14 mouse cellular contexts compared by ENCODE assay signal in the genomic region with DNA sequence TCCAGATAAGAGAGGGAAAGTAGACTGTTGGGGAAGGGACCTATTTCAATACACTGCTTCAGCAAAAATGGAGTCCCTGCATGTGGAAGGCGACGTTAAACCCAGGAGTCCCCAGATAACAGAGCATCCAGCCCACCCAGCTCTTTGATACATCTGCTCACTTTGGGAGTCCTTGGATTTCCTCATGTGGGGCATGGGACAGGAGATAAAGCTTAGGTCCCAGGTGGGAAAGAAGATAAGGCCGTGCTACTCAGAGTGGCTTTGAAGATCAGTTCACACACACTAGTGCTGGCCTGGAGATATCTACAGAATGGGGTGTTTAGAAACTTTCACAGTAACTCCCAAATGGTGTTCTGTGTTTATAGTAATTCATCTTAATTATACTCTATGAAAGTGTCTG. TPM values are rescaled to one million over a fixed set of nuclear protein-coding genes. Genes with fewer than 3 reads are reported as not detected.
A peak's percentile ranks its signal among the peaks of the same experiment; 100 is the strongest.
DNase-seq lines count a peak whose midpoint lies in the region; ATAC-seq lines count a peak whose summit lies in the region.
"Had no signal": no experiment of that assay in that cellular context is flagged by ENCODE, and none has a peak within 500 bp of the region (broad histone marks: within the 10 kb centered on the region; RNA-seq: fewer than 3 reads in every experiment).

No protein-coding gene starts in this region.

- H3K9ac ChIP-seq in kidney, embryonic 15.5 days: no peak overlapping the region
- H3K9ac ChIP-seq in liver, embryonic 12.5 days: peak overlapping the region; percentile 51; the same call in 1 of the 2 replicates
- no peak overlapping the region for H3K9ac ChIP-seq in midbrain, embryonic 14.5 days (replicated peaks; ENCODE audit: low read length)
- H3K9ac ChIP-seq: forebrain, embryonic 12.5 days; neural tube, embryonic 15.5 days had no signal

- H3K4me3 ChIP-seq in kidney, embryonic 15.5 days (replicated peaks): no peak overlapping the region
- H3K4me3 ChIP-seq in liver, embryonic 12.5 days: no peak overlapping the region
- H3K4me3 ChIP-seq in hindbrain, embryonic 10.5 days: no peak overlapping the region
- no peak overlapping the region for H3K4me3 ChIP-seq in midbrain, embryonic 10.5 days
- H3K4me3 ChIP-seq in midbrain, embryonic 14.5 days (replicated peaks; ENCODE audit: low read depth, low read length): no peak overlapping the region
- H3K4me3 ChIP-seq: forebrain, embryonic 12.5 days; gastrocnemius, adult 2 months; neural tube, embryonic 15.5 days had no signal

- H3K27ac ChIP-seq in kidney, embryonic 15.5 days: no peak overlapping the region
- peak overlapping the region; percentile 94 for H3K27ac ChIP-seq in liver, embryonic 12.5 days
- no peak overlapping the region for H3K27ac ChIP-seq in hindbrain, embryonic 10.5 days
- no peak overlapping the region for H3K27ac ChIP-seq in midbrain, embryonic 10.5 days (replicated peaks)
- no peak overlapping the region for H3K27ac ChIP-seq in midbrain, embryonic 14.5 days (replicated peaks; ENCODE audit: low read depth, low read length)
- H3K27ac ChIP-seq: forebrain, embryonic 12.5 days; gastrocnemius, adult 2 months; neural tube, embryonic 15.5 days had no signal

- no peaks in the 10 kb centered on the region for H3K9me3 ChIP-seq in kidney, embryonic 15.5 days (replicated peaks)
- no peaks in the 10 kb centered on the region for H3K9me3 ChIP-seq in liver, embryonic 12.5 days (replicated peaks)
- no peaks in the 10 kb centered on the region for H3K9me3 ChIP-seq in hindbrain, embryonic 10.5 days
- no peaks in the 10 kb centered on the region for H3K9me3 ChIP-seq in midbrain, embryonic 10.5 days (replicated peaks)
- H3K9me3 ChIP-seq in midbrain, embryonic 14.5 days (ENCODE audit: control insufficient read depth, low read length): no peaks in the 10 kb centered on the region
- H3K9me3 ChIP-seq: forebrain, embryonic 12.5 days; neural tube, embryonic 15.5 days had no signal

- no peak for DNase-seq in kidney, postnatal 25 days
- DNase-seq in c-Kit-positive CD71-positive TER-119-negative erythroid progenitor cells, embryonic 14.5 days (ENCODE audit: low read depth): peak; percentile 97
- peak; percentile 64 to 82 for DNase-seq in spleen, postnatal 36 days (ENCODE audit: low spot score in 2 of 2)
- no peak for DNase-seq in hindbrain, embryonic 10.5 days (ENCODE audit: low spot score)
- DNase-seq in midbrain, embryonic 10.5 days (ENCODE audit: low spot score): no peak
- no peak for DNase-seq in midbrain, embryonic 14.5 days
- DNase-seq: adrenal gland, adult 8-10 months; cerebellum, adult 11 months; gastrocnemius, adult 2 months had no signal

- no peaks in the 10 kb centered on the region for H3K36me3 ChIP-seq in kidney, embryonic 15.5 days
- H3K36me3 ChIP-seq in liver, embryonic 12.5 days: no peaks in the 10 kb centered on the region
- H3K36me3 ChIP-seq in hindbrain, embryonic 10.5 days: no peaks in the 10 kb centered on the region
- H3K36me3 ChIP-seq in midbrain, embryonic 10.5 days: no peaks in the 10 kb centered on the region
- no peaks in the 10 kb centered on the region for H3K36me3 ChIP-seq in midbrain, embryonic 14.5 days (ENCODE audit: control insufficient read depth, insufficient read depth, low read length)
- H3K36me3 ChIP-seq: forebrain, embryonic 12.5 days; neural tube, embryonic 15.5 days had no signal

- peak; percentile 74 for ATAC-seq in kidney, embryonic 15.5 days (replicated peaks; ENCODE audit: low FRiP score)
- ATAC-seq in liver, embryonic 12.5 days: peak; percentile 95
- no peak for ATAC-seq in midbrain, embryonic 14.5 days (ENCODE audit: low FRiP score, low TSS enrichment)
- ATAC-seq: hindbrain, embryonic 16.5 days had no signal

- 80% methylated on average over 3 of the region's 3 CpGs for WGBS in kidney, embryonic 15.5 days
- 13% methylated on average over 3 of the region's 3 CpGs for WGBS in liver, embryonic 12.5 days (ENCODE audit: insufficient replicate concordance)
- 80% methylated on average over 3 of the region's 3 CpGs for WGBS in hindbrain, embryonic 10.5 days
- WGBS in midbrain, embryonic 10.5 days: 76% methylated on average over 3 of the region's 3 CpGs
- 74% methylated on average over 3 of the region's 3 CpGs for WGBS in midbrain, embryonic 14.5 days

- H3K4me2 ChIP-seq in kidney, embryonic 15.5 days: no peak overlapping the region
- H3K4me2 ChIP-seq in liver, embryonic 12.5 days: peak overlapping the region; percentile 49
- no peak overlapping the region for H3K4me2 ChIP-seq in midbrain, embryonic 14.5 days (ENCODE audit: low read length)
- H3K4me2 ChIP-seq: forebrain, embryonic 12.5 days; neural tube, embryonic 15.5 days had no signal

- H3K4me1 ChIP-seq in kidney, embryonic 15.5 days: peaks cover 27% of the 10 kb centered on the region
- peaks cover 72% of the 10 kb centered on the region for H3K4me1 ChIP-seq in liver, embryonic 12.5 days
- peaks cover 26% of the 10 kb centered on the region for H3K4me1 ChIP-seq in hindbrain, embryonic 10.5 days (replicated peaks)
- H3K4me1 ChIP-seq in midbrain, embryonic 10.5 days: peaks cover 28% of the 10 kb centered on the region
- H3K4me1 ChIP-seq in midbrain, embryonic 14.5 days (ENCODE audit: control insufficient read depth, insufficient read depth, low read length): peaks cover 14% of the 10 kb centered on the region

- peaks cover 72% of the 10 kb centered on the region for H3K27me3 ChIP-seq in kidney, embryonic 15.5 days
- H3K27me3 ChIP-seq in liver, embryonic 12.5 days (replicated peaks): peaks cover 40% of the 10 kb centered on the region
- peaks cover 47% of the 10 kb centered on the region for H3K27me3 ChIP-seq in hindbrain, embryonic 10.5 days (ENCODE audit: insufficient read depth, poor library complexity, severe bottlenecking)
- H3K27me3 ChIP-seq in midbrain, embryonic 10.5 days (ENCODE audit: low read depth, poor library complexity, severe bottlenecking): peaks cover 55% of the 10 kb centered on the region
- H3K27me3 ChIP-seq in midbrain, embryonic 14.5 days (ENCODE audit: control insufficient read depth, insufficient read depth, low read length): 0 out of 2 replicates have a peak, but pooled peaks cover 11% of the 10 kb centered on the region

RNA-seq across cellular contexts. Expression of gene Reln, which starts 3.9 kb away (rescaled TPM):
- polyA plus RNA-seq in kidney, embryonic 15.5 days (2015; fragmentation: Nextera tagmentation; extraction: Ambion mirVana): 12.4 and 13.0 TPM in 2 replicates
- polyA plus RNA-seq in liver, embryonic 12.5 days (2016; fragmentation: Nextera tagmentation; extraction: Ambion mirVana): 33.4 and 36.7 TPM in 2 replicates
- 2.1 and 5.5 TPM in 2 replicates for polyA plus RNA-seq in hindbrain, embryonic 10.5 days (2016; fragmentation: Nextera tagmentation; extraction: Ambion mirVana)
- 2.4 and 3.9 TPM in 2 replicates for polyA plus RNA-seq in midbrain, embryonic 10.5 days (2016; fragmentation: Nextera tagmentation; extraction: Ambion mirVana)
- 72.4 and 73.2 TPM in 2 replicates for polyA plus RNA-seq in midbrain, embryonic 14.5 days (2014; fragmentation: Nextera tagmentation; extraction: Ambion mirVana)

Comparison
In these comparisons a context has a peak if more than half of its experiments do, and no peak if none do; other contexts are left out.
1. DNase-seq: peak in c-Kit-positive CD71-positive TER-119-negative erythroid progenitor cells, embryonic 14.5 days (single experiment) and spleen, postnatal 36 days (2 of 2); none in kidney, postnatal 25 days (0 of 2), hindbrain, embryonic 10.5 days (single experiment), midbrain, embryonic 10.5 days (single experiment) and midbrain, embryonic 14.5 days (single experiment).